Mouse (Mus musculus): ENCODE data around the gene Pou2f1.
"Not testable (repeated sequence)": the region's sequence is repeated elsewhere in the genome, so short reads cannot be mapped to it uniquely, and the experiment has no call there.

The Pou2f1 gene

GRCm38 (mm10) chr1:166003181-166004022 is 924 bp upstream of the Pou2f1 start:
- in situ Hi-C loops (cut with MboI, MseI): loop anchor here (25.0 kb wide), 1 partner anchor 1016 kb away; no protein-coding TSS in a partner anchor

GRCm38 (mm10) chr1:166001904-166002489 is 481 bp downstream of the Pou2f1 start:
- in situ Hi-C loops (cut with MboI, MseI): loop anchor here (25.0 kb wide), 1 partner anchor 1015 kb away; no protein-coding TSS in a partner anchor

- in situ Hi-C loops (cut with MboI, MseI): loop anchor here (25.0 kb wide), 1 partner anchor 1014 kb away; no protein-coding TSS in a partner anchor
Observed at GRCm38 (mm10) chr1:166001121-166001903, 1.2 kb downstream of the Pou2f1 start.

- in situ Hi-C loops (cut with MboI, MseI): loop anchor here (25.0 kb wide), 1 partner anchor 1013 kb away; no protein-coding TSS in a partner anchor
Observed at GRCm38 (mm10) chr1:166000601-166001120, 1.8 kb downstream of the Pou2f1 start.

GRCm38 (mm10) chr1:165999709-166000108 is 2.8 kb downstream of the Pou2f1 start:
- in situ Hi-C loops (cut with MboI, MseI): loop anchor here (25.0 kb wide), 1 partner anchor 1012 kb away; no protein-coding TSS in a partner anchor

GRCm38 (mm10) chr1:165995661-165996055 is 6.8 kb downstream of the Pou2f1 start:
- in situ Hi-C loops (cut with MboI, MseI): no loop called here

GRCm38 (mm10) chr1:165995011-165995660 is 7.3 kb downstream of the Pou2f1 start:
- in situ Hi-C loops (cut with MboI, MseI): not testable (repeated sequence)

- in situ Hi-C loops (cut with MboI, MseI): no loop called here
Observed at GRCm38 (mm10) chr1:165994279-165994678, 8.2 kb downstream of the Pou2f1 start.

- in situ Hi-C loops (cut with MboI, MseI): no loop called here
Observed at GRCm38 (mm10) chr1:165993270-165994156, 9.0 kb downstream of the Pou2f1 start.

- in situ Hi-C loops (cut with MboI, MseI): no loop called here
Observed at GRCm38 (mm10) chr1:165988536-165988935, 13.9 kb downstream of the Pou2f1 start.

- in situ Hi-C loops (cut with MboI, MseI): no loop called here
Observed at GRCm38 (mm10) chr1:165988072-165988471, 14.4 kb downstream of the Pou2f1 start.

- in situ Hi-C loops (cut with MboI, MseI): no loop called here
Observed at GRCm38 (mm10) chr1:165985743-165986360, 16.6 kb downstream of the Pou2f1 start.

- in situ Hi-C loops (cut with MboI, MseI): no loop called here
Observed at GRCm38 (mm10) chr1:165985186-165985585, 17.3 kb downstream of the Pou2f1 start.

GRCm38 (mm10) chr1:165976672-165977448 is 25.6 kb downstream of the Pou2f1 start:
- in situ Hi-C loops (cut with MboI, MseI): no loop called here

GRCm38 (mm10) chr1:165969001-165969690 is 33.3 kb downstream of the Pou2f1 start:
- in situ Hi-C loops (cut with MboI, MseI): no loop called here

- in situ Hi-C loops (cut with MboI, MseI): no loop called here
Observed at GRCm38 (mm10) chr1:165967027-165967654, 35.3 kb downstream of the Pou2f1 start.

- in situ Hi-C loops (cut with MboI, MseI): no loop called here
Observed at GRCm38 (mm10) chr1:165966156-165966914, 36.1 kb downstream of the Pou2f1 start.

Measured in regulatory T cell (primary cell).